Mouse (Mus musculus) skeletal muscle tissue, adult 2 months (tissue): ENCODE measurements around the gene Col8a1.

Experiments
- DNase-seq: peaks from one replicate; pipeline ENCODE4 v3.0.0-alpha.2; 2012; ENCODE audit warnings: low read depth, low spot score

Gene Col8a1

GRCm38 (mm10) chr16:57754526-57755125, at the start of gene Col8a1:
TSS of gene Col8a1 (minus strand) at chr16:57754737.
- no peak for DNase-seq

- no peak for DNase-seq
Observed at GRCm38 (mm10) chr16:57801886-57802285, 47.3 kb upstream of the Col8a1 start.

GRCm38 (mm10) chr16:57796321-57796720, 41.8 kb upstream of the Col8a1 start:
- no peak for DNase-seq

GRCm38 (mm10) chr16:57779011-57779410, 24.5 kb upstream of the Col8a1 start:
- no peak for DNase-seq

GRCm38 (mm10) chr16:57765615-57766014, 11.1 kb upstream of the Col8a1 start:
- DNase-seq, result no peak

- no peak for DNase-seq
Observed at GRCm38 (mm10) chr16:57759862-57760261, 5.3 kb upstream of the Col8a1 start.

- DNase-seq, result no peak
Observed at GRCm38 (mm10) chr16:57755708-57756107, 1.2 kb upstream of the Col8a1 start.

- DNase-seq, result no peak
Observed at GRCm38 (mm10) chr16:57755241-57755640, 704 bp upstream of the Col8a1 start.

GRCm38 (mm10) chr16:57753539-57754280, 827 bp downstream of the Col8a1 start:
- no peak for DNase-seq

GRCm38 (mm10) chr16:57750549-57750948, 4.0 kb downstream of the Col8a1 start:
- DNase-seq, result no peak

- DNase-seq, result no peak
Observed at GRCm38 (mm10) chr16:57748093-57748492, 6.4 kb downstream of the Col8a1 start.

GRCm38 (mm10) chr16:57747357-57748056, 7.0 kb downstream of the Col8a1 start:
- DNase-seq, result peak; percentile 40

- no peak for DNase-seq
Observed at GRCm38 (mm10) chr16:57740169-57740568, 14.4 kb downstream of the Col8a1 start.

GRCm38 (mm10) chr16:57734942-57735341, 19.6 kb downstream of the Col8a1 start:
- no peak for DNase-seq

GRCm38 (mm10) chr16:57733545-57733944, 21.0 kb downstream of the Col8a1 start:
- no peak for DNase-seq

- DNase-seq, result no peak
Observed at GRCm38 (mm10) chr16:57733139-57733538, 21.4 kb downstream of the Col8a1 start.

GRCm38 (mm10) chr16:57724978-57725377, 29.6 kb downstream of the Col8a1 start:
- DNase-seq, result no peak

- no peak for DNase-seq
Observed at GRCm38 (mm10) chr16:57718982-57719381, 35.6 kb downstream of the Col8a1 start.

GRCm38 (mm10) chr16:57698733-57699132, 55.8 kb downstream of the Col8a1 start:
- no peak for DNase-seq

- no peak for DNase-seq
Observed at GRCm38 (mm10) chr16:57694694-57695093, 59.8 kb downstream of the Col8a1 start.

GRCm38 (mm10) chr16:57693906-57694522, 60.5 kb downstream of the Col8a1 start:
- DNase-seq, result no peak

- DNase-seq, result no peak
Observed at GRCm38 (mm10) chr16:57685790-57686399, 68.6 kb downstream of the Col8a1 start.
